Mouse (Mus musculus) kidney, postnatal 10 days (tissue): ENCODE measurements around the gene Gm26920.
A peak's percentile ranks its signal among the peaks of the same experiment; 100 is the strongest.

Source experiments
- DNase-seq: peaks from one replicate; pipeline ENCODE4 v3.0.0; 2021; ENCODE audit warnings: mixed read lengths

Gm26920 gene

GRCm38 (mm10) chr7:30053591-30053990 lies 36.6 kb downstream of the Gm26920 start:
- no peak for DNase-seq

- DNase-seq: peak; percentile 93
These were observed 39.2 kb downstream of the Gm26920 start, which contains the start of gene Zfp14 for GRCm38 (mm10) chr7:30050882-30051548. Gene Zfp14, minus strand, starts transcription at chr7:30051380.

DNA sequence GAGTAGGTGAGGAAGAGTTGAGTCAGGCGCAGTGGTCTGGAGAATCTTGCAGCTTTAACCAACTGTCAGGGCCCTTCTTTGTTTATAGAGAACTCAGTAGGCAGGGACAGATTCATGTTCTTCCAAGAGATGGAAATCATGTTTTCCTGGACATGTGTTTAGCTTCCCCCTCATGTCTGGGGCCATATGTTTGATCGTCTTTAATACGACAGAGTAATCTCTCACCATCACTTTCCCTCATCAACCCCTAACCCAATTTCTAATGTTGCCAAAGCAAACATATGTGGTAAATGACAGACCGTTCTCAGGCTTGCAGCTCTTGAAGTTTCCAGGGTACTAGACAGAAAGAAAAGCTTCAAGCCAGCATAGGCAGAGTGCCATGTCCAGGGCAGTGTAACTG lies 42.1 kb downstream of the Gm26920 start:
- DNase-seq: no peak

GRCm38 (mm10) chr7:30044354-30044753 lies 45.9 kb downstream of the Gm26920 start:
- no peak for DNase-seq

DNA sequence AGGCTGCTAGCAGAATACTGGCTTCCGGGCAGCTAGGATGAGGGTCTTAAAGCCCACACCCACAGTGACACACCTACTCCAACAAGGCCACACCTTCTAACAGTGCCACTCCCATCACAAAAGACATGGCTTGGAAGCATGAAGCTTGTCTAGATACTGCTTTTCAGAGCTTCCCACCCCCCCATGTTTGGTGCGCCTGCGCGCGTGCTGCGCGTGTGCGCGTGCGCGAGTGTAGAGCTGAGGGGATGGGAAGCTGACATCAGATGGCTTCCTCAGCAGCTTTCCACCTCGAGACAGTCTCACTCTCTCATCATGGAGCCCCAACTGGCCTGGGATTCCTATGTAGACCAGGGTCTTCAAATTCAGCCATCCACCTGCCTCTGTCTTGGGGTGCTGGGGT lies 55.9 kb downstream of the Gm26920 start:
- no peak for DNase-seq

- no peak for DNase-seq
These were observed 58.8 kb downstream of the Gm26920 start for GRCm38 (mm10) chr7:30031379-30031778.

GRCm38 (mm10) chr7:30030677-30031076 lies 59.5 kb downstream of the Gm26920 start:
- no peak for DNase-seq

DNA sequence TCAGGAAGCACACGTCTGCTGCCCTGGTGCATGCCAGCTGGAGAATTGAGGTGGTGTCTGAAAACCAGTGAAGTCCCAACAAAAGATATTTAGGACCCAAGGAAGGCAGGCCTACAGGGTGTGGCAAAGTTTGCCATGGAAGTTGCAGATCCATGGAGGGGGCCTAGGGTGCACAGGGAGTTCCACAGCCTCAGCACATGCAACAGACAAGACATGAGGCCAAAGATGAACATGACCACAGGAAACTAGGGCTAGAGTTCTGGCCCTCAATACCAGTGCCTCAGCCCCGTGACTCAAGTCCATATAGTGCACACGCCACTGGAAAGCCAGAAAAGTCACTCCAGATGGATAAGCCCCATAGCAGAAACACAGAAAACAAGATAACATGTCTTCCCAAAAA lies 61.6 kb downstream of the Gm26920 start:
- DNase-seq: no peak

- no peak for DNase-seq
These were observed 62.9 kb downstream of the Gm26920 start for GRCm38 (mm10) chr7:30027331-30027730.

DNA sequence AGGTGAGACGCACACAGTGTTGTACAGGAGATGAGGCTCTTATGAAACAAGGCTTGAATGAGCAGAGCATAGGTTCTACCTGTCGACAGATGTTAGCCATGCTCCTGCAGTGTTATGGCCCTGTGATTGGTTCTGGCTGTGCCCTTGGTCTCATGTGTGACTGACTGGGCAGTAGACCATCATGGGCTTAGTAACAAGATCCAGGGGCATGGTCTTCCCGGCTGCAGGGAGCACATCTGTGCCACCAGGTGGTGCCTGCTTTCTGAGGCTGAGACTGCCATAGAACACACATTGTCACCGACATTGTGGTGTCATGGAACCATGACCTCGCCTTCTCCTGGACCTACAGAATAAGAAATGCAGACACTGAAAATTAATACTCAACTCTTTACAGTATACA lies 64.9 kb downstream of the Gm26920 start:
- DNase-seq: no peak

GRCm38 (mm10) chr7:30023800-30024199 lies 66.4 kb downstream of the Gm26920 start:
- DNase-seq: no peak

DNA sequence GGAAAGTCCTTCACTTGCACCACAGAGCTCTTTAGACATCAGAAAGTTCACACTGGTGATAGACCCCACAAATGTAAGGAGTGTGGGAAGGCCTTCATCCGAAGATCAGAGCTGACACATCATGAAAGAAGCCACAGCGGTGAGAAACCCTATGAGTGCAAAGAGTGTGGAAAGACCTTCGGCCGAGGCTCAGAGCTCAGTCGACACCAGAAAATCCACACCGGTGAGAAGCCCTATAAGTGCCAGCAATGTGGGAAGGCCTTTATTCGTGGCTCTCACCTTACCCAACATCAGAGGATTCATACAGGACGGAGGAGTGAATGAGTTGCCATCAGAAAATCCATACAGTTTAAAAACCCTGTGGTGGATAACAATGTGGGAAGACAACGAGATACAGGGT lies 66.9 kb downstream of the Gm26920 start:
- no peak for DNase-seq

DNA sequence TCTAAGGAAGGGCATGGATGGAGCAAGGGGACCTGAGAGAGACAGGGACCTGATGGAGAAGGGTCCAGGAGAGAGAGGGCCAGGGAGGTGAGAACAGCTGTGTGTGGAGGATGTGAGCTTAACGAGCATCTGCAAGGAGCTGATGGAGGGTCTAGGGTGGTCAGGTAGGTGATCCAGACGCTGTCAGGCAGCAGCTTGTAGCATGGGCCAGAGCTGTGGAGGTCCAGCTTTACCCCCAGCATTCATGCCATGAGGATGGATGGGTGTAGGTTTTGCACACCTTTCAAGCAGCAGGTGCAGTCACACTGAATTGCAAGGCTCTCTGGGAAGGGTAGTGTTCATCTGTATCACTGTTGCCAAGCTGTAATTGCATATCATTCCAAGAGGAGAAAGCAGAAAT lies 70.7 kb downstream of the Gm26920 start:
- no peak for DNase-seq

- DNase-seq: no peak
These were observed 73.0 kb downstream of the Gm26920 start for GRCm38 (mm10) chr7:30017226-30017625.

DNA sequence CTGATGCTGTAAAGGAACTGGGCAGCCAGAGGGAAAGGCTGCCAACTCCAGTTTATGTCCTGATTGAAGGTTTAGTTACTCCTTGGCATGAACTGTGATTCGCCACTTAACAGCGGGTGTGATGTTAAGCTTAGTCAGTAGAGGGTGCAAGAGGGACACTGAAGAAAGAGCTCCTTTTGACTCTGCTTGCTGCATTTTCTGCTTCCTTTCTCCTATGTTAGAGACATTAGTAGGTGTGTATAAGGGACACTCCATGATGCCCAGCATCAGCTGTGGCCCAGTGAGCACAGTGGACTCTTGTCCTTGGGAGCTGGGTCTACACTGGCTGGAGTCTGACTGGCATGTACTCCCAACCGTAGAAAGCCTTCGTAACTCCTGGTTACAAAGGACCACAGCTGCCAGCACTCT lies 77.2 kb downstream of the Gm26920 start:
- peak; percentile 65 for DNase-seq

GRCm38 (mm10) chr7:30010551-30011195 lies 79.5 kb downstream of the Gm26920 start:
- peak; percentile 27 for DNase-seq

- DNase-seq: peak; percentile 45
These were observed 80.7 kb downstream of the Gm26920 start for GRCm38 (mm10) chr7:30009321-30010085.

GRCm38 (mm10) chr7:30008020-30008690 lies 82.1 kb downstream of the Gm26920 start:
- DNase-seq: no peak

DNA sequence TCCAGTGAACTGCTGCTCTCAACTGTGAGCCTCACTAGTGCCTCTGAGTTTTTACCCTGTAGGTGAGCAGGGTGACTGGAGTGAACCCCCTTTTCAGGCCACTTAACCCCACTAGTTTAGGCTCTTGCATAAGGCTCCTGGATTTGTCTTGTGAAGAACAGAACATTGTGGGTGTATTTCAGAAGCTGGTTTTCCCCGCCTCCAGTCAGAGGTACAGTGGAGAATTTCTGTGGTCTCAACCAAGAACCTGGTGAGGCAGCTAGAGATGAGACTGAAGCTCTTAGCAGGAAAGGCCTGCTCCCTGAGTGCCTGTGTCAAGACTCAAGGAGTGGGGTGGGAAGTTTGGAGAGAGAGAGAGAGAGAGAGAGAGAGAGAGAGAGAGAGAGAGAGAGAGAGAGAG lies 82.6 kb downstream of the Gm26920 start:
- DNase-seq: no peak
